Mouse (Mus musculus): ENCODE measurements at regions not wholly inside any gene's neighbourhood (a gene's known extent, or its start where the extent isn't known, plus 50 kb on each side); places are given as distances from the start of the nearest gene placed in this dataset.

- DNase-seq (ENCODE audit: low read depth), result no peak
Observed at GRCm38 (mm10) chr8:26845481-26846194, 131.5 kb upstream of the Zfp703 start.

- no peak for DNase-seq (ENCODE audit: low read depth)
Observed at GRCm38 (mm10) chr8:26847009-26847408, 130.1 kb upstream of the Zfp703 start.

GRCm38 (mm10) chr8:26848098-26848772 is 128.9 kb upstream of the Zfp703 start:
- no peak for DNase-seq (ENCODE audit: low read depth)

- no peak for DNase-seq (ENCODE audit: low read depth)
Observed at GRCm38 (mm10) chr8:26848955-26849684, 128.0 kb upstream of the Zfp703 start.

- DNase-seq (ENCODE audit: low read depth), result no peak
Observed at GRCm38 (mm10) chr8:26851871-26852800, 125.0 kb upstream of the Zfp703 start.

- no peak for DNase-seq (ENCODE audit: low read depth)
Observed at GRCm38 (mm10) chr8:26852921-26853320, 124.2 kb upstream of the Zfp703 start.

- no peak for DNase-seq (ENCODE audit: low read depth)
Observed at GRCm38 (mm10) chr8:26854557-26855238, 122.4 kb upstream of the Zfp703 start.

- DNase-seq (ENCODE audit: low read depth), result no peak
Observed at GRCm38 (mm10) chr8:26855256-26855655, 121.9 kb upstream of the Zfp703 start.

GRCm38 (mm10) chr8:26864571-26864970 is 112.6 kb upstream of the Zfp703 start:
- peak; percentile 64 for DNase-seq (ENCODE audit: low read depth)

- DNase-seq (ENCODE audit: low read depth), result peak; percentile 90
Observed at GRCm38 (mm10) chr8:26864971-26865370, 112.2 kb upstream of the Zfp703 start.

GRCm38 (mm10) chr8:26868101-26868848 is 108.8 kb upstream of the Zfp703 start:
- DNase-seq (ENCODE audit: low read depth), result no peak

GRCm38 (mm10) chr8:26868849-26869110 is 108.3 kb upstream of the Zfp703 start:
- DNase-seq (ENCODE audit: low read depth), result no peak

GRCm38 (mm10) chr8:26871838-26872237 is 105.3 kb upstream of the Zfp703 start:
- DNase-seq (ENCODE audit: low read depth), result no peak

- DNase-seq (ENCODE audit: low read depth), result no peak
Observed at GRCm38 (mm10) chr8:26872382-26872781, 104.7 kb upstream of the Zfp703 start.

- no peak for DNase-seq (ENCODE audit: low read depth)
Observed at GRCm38 (mm10) chr8:26872815-26873214, 104.3 kb upstream of the Zfp703 start.

GRCm38 (mm10) chr8:26880177-26880576 is 96.9 kb upstream of the Zfp703 start:
- no peak for DNase-seq (ENCODE audit: low read depth)

GRCm38 (mm10) chr8:26881268-26882120 is 95.6 kb upstream of the Zfp703 start:
- DNase-seq (ENCODE audit: low read depth), result no peak

- DNase-seq (ENCODE audit: low read depth), result no peak
Observed at GRCm38 (mm10) chr8:26882616-26883015, 94.5 kb upstream of the Zfp703 start.

- no peak for DNase-seq (ENCODE audit: low read depth)
Observed at GRCm38 (mm10) chr8:26883285-26883684, 93.8 kb upstream of the Zfp703 start.

GRCm38 (mm10) chr8:26883770-26884169 is 93.4 kb upstream of the Zfp703 start:
- DNase-seq (ENCODE audit: low read depth), result no peak

All from fibroblast of lung, adult 2 months (primary cell).